Mouse (Mus musculus) heart, postnatal 0 days (tissue): Measurements from ENCODE around the gene Atg7.

Source experiments
- CTCF ChIP-seq: IDR thresholded peaks from 2 replicates; pipeline ENCODE4 v1.5.1; 2016; ENCODE audit warnings: antibody characterized with exemption, control low read depth, low read depth
- EP300 ChIP-seq: IDR thresholded peaks from 2 replicates; pipeline ENCODE4 v1.6.1; 2016; ENCODE audit warnings: antibody characterized with exemption, low read depth

- TF ChIP-seq CTCF (no peak), EP300 (no peak)
Observed at GRCm38 (mm10) chr6:114652209-114652608, 9.3 kb downstream of the Atg7 start.
